Mouse (Mus musculus) kidney, embryonic 16.5 days (tissue): ENCODE measurements at regions not wholly inside any gene's neighbourhood (a gene's known extent, or its start where the extent isn't known, plus 50 kb on each side); places are given as distances from the start of the nearest gene placed in this dataset.

Source experiments
- ATAC-seq: fragments of 200-750 bp; cut with Nextera tagmentation; 2 replicates; pipeline ENCODE4 v1.8.0; 2017; ENCODE audit warnings: moderate TSS enrichment; ENCODE audit not compliant: low FRiP score, low TSS enrichment
- H3K27ac ChIP-seq: fragments of 300-500 bp; sonication (generic); 2 replicates; pipeline ENCODE4 v1.5.1; 2014; ENCODE audit warnings: low read length
- H3K27me3 ChIP-seq: fragments of 300-500 bp; sonication (generic); 2 replicates; pipeline ENCODE4 v1.6.1; 2014; ENCODE audit warnings: low read length, control low read depth, mixed read lengths; ENCODE audit not compliant: insufficient read depth
- H3K36me3 ChIP-seq: fragments of 300-500 bp; sonication (generic); 2 replicates; pipeline ENCODE4 v1.6.1; 2014; ENCODE audit warnings: low read length, control low read depth, mixed read lengths; ENCODE audit not compliant: insufficient read depth
- H3K4me1 ChIP-seq: fragments of 300-500 bp; sonication (generic); 2 replicates; pipeline ENCODE4 v1.6.1; 2014; ENCODE audit warnings: low read length, control low read depth, mixed read lengths; ENCODE audit not compliant: insufficient read depth
- H3K4me2 ChIP-seq: fragments of 300-500 bp; sonication (generic); replicated peaks from 2 replicates; pipeline ENCODE4 v1.6.1; 2014; ENCODE audit warnings: low read depth, low read length
- H3K4me3 ChIP-seq: fragments of 300-500 bp; sonication (generic); 2 replicates; pipeline ENCODE4 v1.5.1; 2014; ENCODE audit warnings: mild to moderate bottlenecking, low read length
- H3K9ac ChIP-seq: fragments of 300-500 bp; sonication (generic); replicated peaks from 2 replicates; pipeline ENCODE4 v1.6.1; 2014; ENCODE audit warnings: low read length
- H3K9me3 ChIP-seq: fragments of 300-500 bp; sonication (generic); 2 replicates; pipeline ENCODE4 v1.6.1; 2016; ENCODE audit warnings: low read length, control low read depth
- WGBS: fragments of 180-500 bp; shearing (Covaris S2); extraction: QIAGEN DNeasy Blood & Tissue Kit; methylation state at CpG from one replicate; pipeline ENCODE4 v1.1.7; 2014; 5-methylcytosine and 5-hydroxymethylcytosine counted together

- Histone ChIP-seq H3K9me3 (no peaks in the 10 kb centered on the region), H3K4me3 (no peak overlapping the region), H3K9ac (no peak overlapping the region), H3K27ac (no peak overlapping the region), H3K27me3 (no peaks in the 10 kb centered on the region), H3K36me3 (no peaks in the 10 kb centered on the region), H3K4me1 (0 out of 2 replicates have a peak, but pooled peaks cover 3% of the 10 kb centered on the region), H3K4me2 (no peak overlapping the region)
- 66% methylated on average over 10 of the region's 10 CpGs for WGBS
- no peak for ATAC-seq
These were observed 82.6 kb upstream of the Fam49a start for GRCm38 (mm10) chr12:12179292-12179865.

GRCm38 (mm10) chr12:12180986-12181385 lies 81.0 kb upstream of the Fam49a start:
- 0 out of 2 replicates have a peak, but pooled peaks cover 3% of the 10 kb centered on the region for H3K4me1 ChIP-seq
- no peaks in the 10 kb centered on the region for H3K9me3 ChIP-seq
- no peaks in the 10 kb centered on the region for H3K36me3 ChIP-seq
- no peaks in the 10 kb centered on the region for H3K27me3 ChIP-seq
- no peak overlapping the region for H3K4me3 ChIP-seq
- 71% methylated on average over 1 of the region's 1 CpGs for WGBS
- H3K4me2 ChIP-seq: no peak overlapping the region
- H3K27ac ChIP-seq: no peak overlapping the region
- no peak overlapping the region for H3K9ac ChIP-seq
- ATAC-seq: no peak

- no peak overlapping the region for H3K27ac ChIP-seq
- H3K27me3 ChIP-seq: no peaks in the 10 kb centered on the region
- 0 out of 2 replicates have a peak, but pooled peaks cover under 1% of the 10 kb centered on the region for H3K4me1 ChIP-seq
- no peak overlapping the region for H3K9ac ChIP-seq
- no peaks in the 10 kb centered on the region for H3K36me3 ChIP-seq
- H3K4me2 ChIP-seq: no peak overlapping the region
- H3K4me3 ChIP-seq: no peak overlapping the region
- ATAC-seq: no peak
- WGBS: 88% methylated on average over 4 of the region's 4 CpGs
- H3K9me3 ChIP-seq: no peaks in the 10 kb centered on the region
These were observed 80.3 kb upstream of the Fam49a start for GRCm38 (mm10) chr12:12181686-12182085.

GRCm38 (mm10) chr12:12186353-12186752 lies 75.6 kb upstream of the Fam49a start:
- no peaks in the 10 kb centered on the region for H3K4me1 ChIP-seq
- H3K9ac ChIP-seq: no peak overlapping the region
- no peaks in the 10 kb centered on the region for H3K27me3 ChIP-seq
- no peaks in the 10 kb centered on the region for H3K36me3 ChIP-seq
- no peak overlapping the region for H3K4me2 ChIP-seq
- no peaks in the 10 kb centered on the region for H3K9me3 ChIP-seq
- 74% methylated on average over 2 of the region's 2 CpGs for WGBS
- ATAC-seq: no peak
- H3K4me3 ChIP-seq: no peak overlapping the region
- no peak overlapping the region for H3K27ac ChIP-seq

- WGBS: 79% methylated on average over 1 of the region's 1 CpGs
- no peak for ATAC-seq
These were observed 66.9 kb upstream of the Fam49a start for GRCm38 (mm10) chr12:12195066-12195465.

DNA sequence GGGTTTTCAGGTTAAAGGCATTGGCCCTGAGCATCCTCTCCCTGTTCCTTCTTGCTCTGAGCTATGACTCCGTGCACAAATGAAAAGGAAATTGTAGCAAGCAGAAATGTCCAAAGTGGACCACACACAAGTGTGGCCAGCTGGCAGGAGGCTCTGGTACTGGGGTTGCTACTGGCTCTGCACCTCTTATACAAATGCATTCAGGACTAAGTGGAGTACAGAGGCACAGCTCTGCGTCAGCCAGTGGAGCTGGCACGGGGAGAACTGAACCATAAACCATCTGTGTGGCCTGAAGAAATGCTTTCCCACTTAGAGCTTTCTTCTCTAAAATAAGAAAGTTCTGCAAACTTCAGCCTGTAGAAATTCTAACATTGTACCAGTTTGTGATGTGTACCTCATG lies 65.3 kb upstream of the Fam49a start:
- no peak overlapping the region for H3K9ac ChIP-seq
- no peak overlapping the region for H3K27ac ChIP-seq
- no peak overlapping the region for H3K4me3 ChIP-seq
- H3K36me3 ChIP-seq: no peaks in the 10 kb centered on the region
- no peaks in the 10 kb centered on the region for H3K27me3 ChIP-seq
- no peak for ATAC-seq
- H3K4me2 ChIP-seq: no peak overlapping the region
- no peaks in the 10 kb centered on the region for H3K9me3 ChIP-seq
- 82% methylated on average over 3 of the region's 3 CpGs for WGBS
- no peaks in the 10 kb centered on the region for H3K4me1 ChIP-seq

More at GRCm38 (mm10) chr12:12195066-12195465, 66.9 kb upstream of the Fam49a start:
- Histone ChIP-seq H3K9me3 (no peaks in the 10 kb centered on the region), H3K4me1 (no peaks in the 10 kb centered on the region), H3K27ac (no peak overlapping the region), H3K36me3 (no peaks in the 10 kb centered on the region), H3K9ac (no peak overlapping the region), H3K4me2 (no peak overlapping the region), H3K27me3 (no peaks in the 10 kb centered on the region), H3K4me3 (no peak overlapping the region)

DNA sequence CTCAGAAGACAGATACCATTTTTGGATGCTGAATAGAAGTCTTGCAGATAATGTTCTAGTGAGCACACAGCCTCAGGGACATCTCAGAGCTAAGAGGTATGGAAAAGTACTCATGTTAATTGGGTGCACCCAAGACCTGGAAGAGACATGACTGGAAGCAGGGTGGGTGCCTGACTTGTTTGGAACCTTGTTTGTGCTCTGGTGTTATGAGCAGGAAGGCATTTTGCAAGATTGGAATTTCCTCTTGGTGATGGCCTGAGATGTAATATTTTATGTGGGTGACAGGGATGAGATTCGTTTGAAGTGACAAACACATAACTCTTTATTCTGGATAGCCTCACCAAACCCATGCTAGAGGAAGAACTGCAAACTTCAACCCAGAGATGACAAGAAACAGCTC lies 53.7 kb upstream of the Fam49a start:
- Histone ChIP-seq H3K4me1 (no peaks in the 10 kb centered on the region), H3K9ac (no peak overlapping the region), H3K36me3 (no peaks in the 10 kb centered on the region), H3K4me3 (no peak overlapping the region), H3K9me3 (no peaks in the 10 kb centered on the region), H3K27ac (no peak overlapping the region), H3K4me2 (no peak overlapping the region), H3K27me3 (no peaks in the 10 kb centered on the region)
- 52% methylated on average over 1 of the region's 1 CpGs for WGBS
- no peak for ATAC-seq
